Mouse (Mus musculus): ENCODE data around the gene Gcnt3. TPM values are rescaled to one million over a fixed set of nuclear protein-coding genes. Genes with fewer than 3 reads are reported as not detected.
"Not testable (repeated sequence)": the region's sequence is repeated elsewhere in the genome, so short reads cannot be mapped to it uniquely, and the experiment has no call there.

Gene Gcnt3
- total RNA-seq, 2 experiments from 2014 or later = not detected

DNA sequence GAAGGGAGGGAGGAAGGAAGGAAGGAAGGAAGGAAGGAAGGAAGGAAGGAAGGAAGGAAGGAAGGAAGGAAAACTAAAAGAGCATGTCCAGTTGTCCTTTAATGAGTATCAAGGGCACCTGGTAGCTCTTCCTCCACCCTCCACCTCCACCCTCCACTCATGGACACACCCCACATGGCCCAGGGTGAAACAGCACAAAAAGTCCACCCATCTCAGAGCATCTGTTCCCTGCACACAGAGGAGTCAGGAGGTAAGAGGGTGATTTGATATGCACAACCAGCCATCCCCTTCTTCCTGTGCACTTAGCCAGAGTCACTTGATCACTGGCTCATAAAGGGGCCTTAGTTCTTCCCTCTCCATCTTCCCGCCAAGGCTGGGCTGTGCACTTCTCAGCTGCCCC lies 5.0 kb upstream of the Gcnt3 start:
- DNase-seq = no peak

DNA sequence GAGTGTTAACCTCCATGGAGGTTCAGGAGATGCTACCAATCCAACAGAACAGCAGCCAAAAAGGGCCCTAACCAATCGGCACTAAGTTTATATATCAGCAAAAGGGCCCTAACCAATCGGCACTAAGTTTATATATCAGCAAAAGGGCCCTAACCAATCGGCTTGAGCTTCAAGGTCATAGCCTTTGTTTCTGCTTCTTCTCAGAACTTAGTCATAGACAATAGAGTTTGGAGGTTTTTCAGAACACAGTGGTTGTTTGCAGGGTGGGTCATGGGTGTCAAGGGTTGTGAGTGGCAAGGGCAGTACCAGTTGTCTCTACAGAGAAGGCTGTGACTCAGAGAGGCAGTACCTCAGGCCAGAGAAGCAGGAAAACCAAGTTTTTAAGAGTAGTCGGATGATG lies 4.2 kb upstream of the Gcnt3 start:
- DNase-seq = no peak

DNA sequence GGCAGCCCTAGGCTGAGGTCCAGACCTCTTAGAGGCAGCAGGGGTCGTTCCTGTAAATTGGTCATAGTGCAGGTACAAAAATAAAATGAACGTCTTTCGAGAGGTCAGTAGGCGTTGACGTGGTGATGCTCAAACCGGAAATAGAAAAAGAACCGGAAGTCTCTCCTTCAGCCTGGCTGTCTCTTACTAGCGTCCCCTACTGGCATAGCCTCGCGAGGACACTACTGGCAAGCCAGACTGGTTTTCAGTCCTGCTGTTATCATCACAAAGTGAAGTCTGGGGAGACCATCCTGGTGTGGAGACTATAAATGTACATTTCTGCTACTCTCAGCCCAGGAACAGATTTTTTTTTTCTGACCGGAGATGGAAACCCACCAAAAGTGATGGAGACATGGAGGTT lies 2.7 kb upstream of the Gcnt3 start:
- no peak for DNase-seq

DNA sequence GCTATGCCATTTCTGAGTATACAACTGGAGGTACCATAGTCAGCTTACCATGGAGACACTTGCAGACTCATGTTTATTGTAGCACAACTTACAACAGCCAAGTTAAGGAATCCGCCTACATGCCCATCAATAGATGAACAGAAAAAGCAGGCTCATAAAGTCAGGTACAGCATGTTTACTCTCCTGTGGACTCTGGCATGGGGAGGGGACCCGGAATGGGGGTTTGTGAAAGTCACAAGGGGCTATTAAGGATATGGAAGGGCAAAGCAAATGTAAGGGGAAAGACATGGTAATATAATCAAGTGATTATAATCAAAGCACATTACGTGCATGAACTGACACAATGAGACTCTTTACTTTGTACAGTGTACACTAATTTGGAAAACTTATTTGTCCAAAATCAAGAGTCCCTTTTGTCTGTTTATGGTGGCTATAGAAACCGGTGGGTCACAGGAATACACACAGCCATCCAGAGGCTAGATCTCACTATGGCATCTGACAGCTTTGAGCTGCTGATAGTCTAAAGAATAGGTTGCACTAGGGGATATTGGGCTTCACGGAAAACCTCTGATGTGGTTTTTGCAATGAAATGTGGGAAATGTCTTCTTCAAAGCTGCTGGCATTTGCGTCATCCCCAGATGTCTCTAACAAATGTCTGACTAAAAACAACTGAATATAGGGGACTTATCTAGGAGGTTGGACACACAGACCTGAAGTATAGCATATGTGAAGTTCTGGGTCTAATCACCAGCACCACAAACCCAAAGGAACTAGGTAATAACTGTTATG lies 1.9 kb upstream of the Gcnt3 start:
- no peak for DNase-seq

DNA sequence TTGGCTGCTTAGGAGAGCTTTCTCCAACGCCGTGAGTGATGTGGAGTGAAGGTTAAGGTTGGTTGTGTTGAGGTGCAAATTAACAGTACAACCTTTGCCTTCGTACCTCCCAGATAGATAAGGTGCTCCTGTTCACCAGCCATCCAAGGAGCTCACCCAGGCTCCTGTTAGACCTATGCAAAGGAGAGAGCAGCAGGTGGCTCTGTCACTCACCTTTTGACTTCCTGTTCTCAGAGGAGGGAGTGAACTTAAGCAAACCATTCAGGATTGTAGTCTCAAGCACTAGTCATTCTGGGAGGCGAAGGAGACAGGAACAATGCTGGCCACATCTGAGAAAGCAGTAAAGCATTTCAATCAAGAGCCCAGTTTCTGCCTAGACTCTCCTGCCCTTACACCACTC lies 1.2 kb downstream of the Gcnt3 start:
- no peak for DNase-seq

DNA sequence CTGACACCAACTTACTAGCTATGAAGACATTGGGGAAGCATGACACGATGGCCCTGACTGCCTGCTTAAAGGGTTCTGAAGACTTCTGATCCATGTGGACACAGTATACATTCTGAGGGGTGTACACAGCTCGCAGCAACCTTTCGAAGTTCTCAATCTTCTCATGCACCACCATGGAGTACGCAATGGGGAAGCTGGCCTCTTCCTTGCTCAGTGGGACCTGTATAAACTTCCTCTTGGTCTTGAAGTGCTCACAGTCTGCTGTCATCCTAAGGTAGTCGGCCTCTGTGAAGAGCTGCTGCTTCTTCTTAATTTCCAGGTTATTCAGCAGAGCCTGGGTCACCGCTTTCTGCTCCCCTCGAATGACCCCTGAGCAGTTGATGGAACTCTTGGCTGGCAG lies 3.2 kb downstream of the Gcnt3 start:
- DNase-seq = no peak

DNA sequence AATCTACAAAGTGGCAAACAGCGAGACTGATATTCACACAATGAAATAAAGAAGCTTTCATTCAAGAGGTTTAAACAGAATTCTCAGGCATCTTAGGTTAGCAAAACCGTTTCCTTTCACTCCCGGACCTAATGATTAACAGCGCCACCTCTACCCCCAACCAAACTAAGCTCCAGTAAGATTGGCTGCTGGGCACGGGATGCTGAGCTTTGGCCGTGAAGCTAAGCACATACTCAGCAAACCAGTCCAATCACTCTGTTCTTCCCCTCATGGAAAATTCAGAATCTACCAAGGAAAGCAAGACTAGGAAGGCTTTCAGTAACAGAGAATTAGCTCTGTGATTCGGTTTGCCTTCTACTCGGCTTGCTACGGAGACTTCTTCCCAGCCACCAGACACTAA lies 4.8 kb downstream of the Gcnt3 start:
- DNase-seq = no peak

DNA sequence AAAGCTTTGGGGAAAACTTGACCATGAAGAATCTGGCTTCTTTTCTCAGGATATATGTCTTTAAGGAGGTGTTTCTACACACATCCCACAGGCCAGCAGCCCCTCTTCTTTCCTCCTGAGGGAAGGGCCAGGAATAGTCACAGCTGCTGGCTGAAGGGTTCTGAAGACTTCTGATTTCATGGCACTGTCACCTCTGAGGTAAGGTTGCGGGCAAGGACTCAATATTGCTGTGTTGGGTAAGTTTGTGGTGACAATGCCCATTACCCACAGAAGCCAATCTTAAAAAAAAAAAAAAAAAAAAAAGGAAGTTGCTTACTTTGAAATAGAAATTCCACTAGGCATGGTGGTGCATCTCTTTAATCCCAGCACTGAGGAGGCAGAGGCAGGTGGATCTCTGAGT lies 5.7 kb downstream of the Gcnt3 start:
- DNase-seq = no peak

DNA sequence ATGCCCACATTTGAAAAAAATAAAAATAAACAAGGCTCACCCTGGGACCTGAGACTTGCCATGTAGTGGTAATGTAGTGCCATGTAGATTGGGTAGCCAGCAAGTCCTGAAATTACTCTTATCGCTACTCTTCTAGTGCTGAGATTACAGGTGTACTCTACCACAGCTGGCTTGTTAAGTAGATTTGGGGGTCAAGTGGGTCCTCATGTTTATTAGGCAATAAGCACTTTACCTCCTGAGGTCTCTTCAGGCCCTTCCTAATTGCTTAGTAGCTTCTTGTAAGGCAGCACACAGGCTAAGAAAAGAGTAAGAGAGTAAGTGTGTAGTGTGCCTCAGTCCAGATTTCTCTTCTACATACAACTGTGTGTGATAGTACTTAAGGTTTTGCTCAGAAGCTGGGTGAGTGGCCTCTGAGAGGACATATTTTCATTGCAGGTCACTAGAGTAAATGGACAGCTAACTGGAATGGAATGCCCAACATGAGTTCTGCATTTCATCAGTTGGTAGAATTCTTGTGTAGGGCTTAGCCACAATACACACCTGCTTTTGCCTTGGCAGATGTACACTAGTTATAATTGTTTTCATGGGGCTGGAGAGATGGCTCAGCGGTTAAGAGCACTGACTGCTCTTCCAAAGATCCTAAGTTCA lies 12.4 kb downstream of the Gcnt3 start:
- DNase-seq = no peak

DNA sequence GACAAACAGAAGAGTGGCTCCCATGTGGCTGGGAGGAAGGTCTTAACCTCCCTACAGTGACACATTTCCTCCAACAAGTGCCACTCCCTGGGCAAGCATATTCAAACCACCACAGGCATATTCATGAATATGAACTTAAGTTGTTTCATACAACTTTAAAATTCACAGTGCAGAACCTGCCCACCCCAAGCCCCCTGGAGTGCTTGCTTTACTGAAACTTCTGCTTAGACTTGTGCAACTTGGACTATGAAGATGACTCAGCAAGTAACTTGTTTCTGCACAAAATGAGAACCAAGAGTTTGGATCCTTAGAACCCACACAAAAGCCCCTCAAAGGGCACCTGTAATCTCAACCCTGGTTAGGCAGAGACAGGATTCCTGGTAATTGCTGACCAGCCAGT lies 13.2 kb downstream of the Gcnt3 start:
- DNase-seq = no peak

DNA sequence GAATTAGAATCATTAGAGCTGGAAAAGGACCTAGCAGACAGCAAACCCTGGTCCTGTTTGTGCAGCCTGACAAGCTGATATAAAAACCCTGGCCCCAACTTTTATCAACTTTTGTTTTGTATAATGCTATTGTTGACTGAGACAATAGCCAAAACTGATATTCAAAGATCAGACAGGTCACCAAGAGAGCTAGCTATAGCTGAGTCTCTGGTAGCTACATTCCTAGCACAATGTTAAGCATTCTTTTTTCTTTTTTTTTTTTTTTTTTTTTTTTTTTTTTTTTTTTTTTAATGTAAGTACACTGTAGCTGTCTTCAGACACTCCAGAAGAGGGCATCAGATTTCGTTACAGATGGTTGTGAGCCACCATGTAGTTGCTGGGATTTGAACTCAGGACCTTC lies 14.3 kb downstream of the Gcnt3 start:
- not testable (repeated sequence) for DNase-seq

DNA sequence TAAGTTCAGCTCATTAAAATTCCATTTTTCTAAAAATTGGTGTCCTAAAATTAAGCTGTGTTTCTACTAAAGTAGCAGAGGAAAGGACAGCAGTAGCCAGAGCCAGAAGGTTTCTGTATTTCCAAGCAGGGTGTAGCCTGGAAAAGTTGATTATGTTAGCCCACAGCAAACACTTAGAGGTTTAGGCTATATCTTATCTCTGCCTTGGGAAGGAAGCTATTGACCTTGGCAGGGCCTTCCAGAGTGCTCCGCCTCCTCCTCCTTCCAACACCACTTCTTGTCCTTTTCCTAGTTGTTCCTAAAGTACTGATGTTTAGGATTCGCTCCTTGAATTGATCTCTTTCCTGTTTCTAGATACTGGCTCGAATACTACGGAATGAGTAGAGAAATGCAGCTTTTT lies 15.8 kb downstream of the Gcnt3 start:
- DNase-seq = no peak

DNA sequence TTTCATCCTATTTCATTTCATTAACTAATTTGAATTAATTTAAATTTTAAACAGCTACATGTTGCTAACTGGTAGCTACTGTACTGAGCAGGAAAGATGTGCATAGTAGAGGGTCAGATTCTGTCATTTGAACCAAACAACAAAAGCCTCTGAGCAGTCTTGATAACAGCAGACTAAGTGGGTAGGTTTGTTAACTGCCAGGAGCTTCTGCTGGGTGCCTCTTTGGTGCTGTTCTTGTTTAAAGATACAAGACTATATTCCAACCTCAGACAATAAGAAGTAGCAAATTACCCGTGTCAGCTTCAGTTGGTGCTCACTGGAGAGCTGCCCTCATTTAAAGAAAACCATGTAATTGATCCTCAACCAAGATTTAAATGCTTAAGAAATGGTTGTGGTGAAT lies 16.3 kb downstream of the Gcnt3 start:
- DNase-seq = no peak

DNA sequence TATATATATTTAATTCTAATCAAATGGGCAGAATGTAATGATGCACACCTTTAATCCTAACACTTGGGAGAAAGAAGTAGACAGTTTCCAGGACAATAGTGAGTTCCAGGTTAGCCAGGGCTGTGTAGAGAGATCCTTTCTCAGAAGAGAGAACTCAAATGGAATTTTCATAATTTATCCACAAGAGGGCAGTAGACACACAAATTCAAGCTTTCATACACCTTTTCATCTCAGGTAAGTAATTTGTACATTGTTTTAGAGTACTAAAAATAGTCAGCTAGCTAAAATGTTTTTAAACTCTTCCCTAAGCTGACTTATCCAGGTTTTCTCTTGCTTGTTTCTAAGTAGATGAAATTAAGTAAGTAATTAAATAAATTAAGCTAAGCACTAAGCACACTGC lies 19.0 kb downstream of the Gcnt3 start:
- no peak for DNase-seq

DNA sequence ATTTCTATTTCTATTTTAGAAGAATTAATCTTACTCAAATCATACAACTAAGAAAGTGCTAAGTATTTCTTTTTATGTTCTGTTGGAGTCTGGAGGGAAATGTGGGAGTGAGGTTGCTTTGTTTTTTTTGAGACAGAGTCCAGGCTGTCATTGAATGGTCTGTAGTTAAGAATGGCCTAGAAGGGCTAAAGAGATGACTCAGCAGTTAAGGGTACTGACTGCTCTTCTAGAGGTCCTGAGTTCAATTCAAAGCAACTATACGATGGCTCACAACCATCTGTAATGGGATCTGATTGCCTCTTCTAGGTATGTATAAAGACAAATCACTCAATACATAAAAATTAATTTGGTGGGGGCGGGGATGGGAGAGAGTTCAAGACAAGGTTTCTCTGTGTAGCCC lies 22.3 kb downstream of the Gcnt3 start:
- no peak for DNase-seq

DNA sequence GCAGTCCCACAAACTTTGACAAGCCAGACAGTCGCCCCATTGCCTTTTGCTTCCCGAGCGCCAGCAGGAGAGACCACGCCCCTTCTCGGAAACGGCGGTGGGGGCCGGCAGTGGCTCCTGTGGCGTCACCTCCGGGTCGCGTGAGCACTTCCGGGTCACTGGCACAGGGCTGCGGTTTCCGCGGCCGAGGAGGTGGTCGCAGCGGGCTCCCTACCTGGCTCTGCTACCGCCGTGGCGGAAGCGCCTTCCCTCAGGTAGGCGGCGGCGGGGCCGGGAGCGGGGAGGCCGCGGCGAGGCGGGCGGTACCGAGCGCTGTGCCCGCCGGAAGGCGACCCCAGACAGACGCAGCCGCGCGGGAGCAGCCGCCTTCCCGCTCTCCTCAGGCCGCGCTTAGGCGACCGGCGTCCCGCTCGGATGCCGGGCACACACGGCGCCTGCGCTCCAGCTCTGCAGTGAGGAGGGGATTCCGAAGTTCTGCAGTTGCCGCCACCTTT lies 25.4 kb downstream of the Gcnt3 start, which contains the start of gene Gtf2a2:
Gene Gtf2a2 (plus strand): TSS at position 143 of the 494 bp plus-strand sequence.
- peak; percentile 95 for DNase-seq

DNA sequence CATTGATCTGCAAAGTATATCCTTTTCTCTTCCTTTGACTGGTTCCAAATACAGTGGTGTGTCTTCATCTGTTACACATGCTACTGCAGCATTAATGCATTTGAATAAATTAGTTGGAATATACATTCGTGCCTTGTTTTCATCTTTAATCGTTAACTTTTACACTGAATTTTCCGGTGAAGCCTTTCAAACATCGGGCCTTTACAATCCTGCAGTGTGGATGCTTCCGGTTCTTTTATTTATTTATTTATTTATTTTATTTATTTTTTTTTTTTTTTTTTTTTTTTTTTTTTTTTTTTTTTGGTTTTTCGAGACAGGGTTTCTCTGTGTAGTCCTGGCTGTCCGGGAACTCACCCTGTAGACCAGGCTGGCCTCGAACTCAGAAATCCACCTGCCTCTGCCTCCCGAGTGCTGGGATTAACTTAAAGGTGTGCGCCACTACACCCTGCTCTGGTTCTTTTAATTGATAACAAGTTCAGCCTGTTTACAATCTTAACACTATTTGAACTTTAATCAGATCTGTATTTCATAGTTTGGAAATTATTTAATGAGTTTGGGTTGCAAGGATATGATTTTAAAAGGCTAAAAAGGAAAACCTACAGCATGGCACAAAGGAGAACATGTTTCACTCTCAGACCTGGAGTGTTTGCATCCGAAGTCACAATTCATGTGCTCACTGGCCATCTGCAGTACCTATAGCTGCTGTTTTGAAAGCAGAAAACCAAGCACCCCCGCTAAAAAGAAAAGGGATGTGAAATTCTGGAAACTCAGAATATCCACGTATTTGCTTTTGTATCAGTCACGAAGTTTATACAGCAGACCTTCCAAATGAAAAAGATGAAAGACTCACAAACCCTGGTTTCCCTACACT lies 26.1 kb downstream of the Gcnt3 start:
- no peak for DNase-seq

DNA sequence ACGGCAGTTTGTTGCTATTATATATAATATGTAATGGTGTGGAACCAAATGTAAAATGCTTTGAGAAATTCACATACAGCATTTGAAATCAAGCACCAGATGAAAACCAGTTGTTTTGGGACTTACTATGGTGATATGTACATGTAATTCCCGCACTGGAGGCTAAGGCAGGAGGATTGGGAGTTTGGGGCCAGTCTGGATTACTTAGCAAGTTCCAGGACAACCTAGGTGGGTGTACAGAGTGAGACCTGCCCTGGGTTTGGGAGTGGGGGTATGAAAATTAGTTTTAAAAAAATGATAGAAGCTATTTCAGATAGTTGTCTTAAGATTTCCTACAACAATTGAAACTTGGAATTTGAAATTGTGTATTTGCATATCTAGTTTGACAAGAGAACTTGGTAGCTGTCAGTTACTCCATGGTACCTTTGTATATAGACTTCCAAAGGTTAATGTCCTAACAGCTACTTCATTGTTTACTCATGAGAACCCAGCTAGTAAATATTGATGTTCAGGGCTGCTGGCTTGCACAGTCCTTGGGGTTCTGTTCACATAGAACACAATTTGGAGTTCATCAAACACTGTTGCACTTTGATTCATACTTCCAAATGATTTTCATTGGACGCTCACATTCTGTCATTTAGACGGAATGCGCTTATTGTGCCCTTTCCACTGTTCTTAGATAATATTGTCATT lies 27.0 kb downstream of the Gcnt3 start:
- no peak for DNase-seq

DNA sequence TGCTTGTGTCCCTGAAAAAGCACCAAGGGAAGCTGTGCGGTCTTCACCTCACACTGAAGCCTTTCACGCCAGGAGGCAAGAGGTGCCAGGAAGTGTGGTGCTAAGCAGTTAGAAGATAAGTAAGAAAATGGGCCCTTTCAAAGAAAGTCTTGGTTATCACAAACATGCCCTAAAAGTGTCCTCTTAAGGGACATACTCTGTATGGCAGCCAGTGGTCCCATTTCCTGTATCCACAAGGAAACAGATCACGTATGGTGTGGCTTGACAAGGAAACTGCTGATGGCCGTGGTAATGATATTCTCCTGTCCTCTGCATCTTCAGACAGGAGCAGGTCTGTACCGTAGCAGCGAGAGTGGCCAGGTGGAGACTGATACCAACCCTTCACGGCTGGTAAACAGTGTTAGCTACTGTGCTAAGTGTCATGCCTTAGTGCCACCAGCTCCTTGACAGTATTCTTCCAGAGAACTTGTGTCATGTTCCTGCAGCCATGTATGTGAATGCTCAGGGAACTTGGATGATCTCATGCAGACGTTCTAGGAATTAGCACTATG lies 28.1 kb downstream of the Gcnt3 start:
- no peak for DNase-seq

DNA sequence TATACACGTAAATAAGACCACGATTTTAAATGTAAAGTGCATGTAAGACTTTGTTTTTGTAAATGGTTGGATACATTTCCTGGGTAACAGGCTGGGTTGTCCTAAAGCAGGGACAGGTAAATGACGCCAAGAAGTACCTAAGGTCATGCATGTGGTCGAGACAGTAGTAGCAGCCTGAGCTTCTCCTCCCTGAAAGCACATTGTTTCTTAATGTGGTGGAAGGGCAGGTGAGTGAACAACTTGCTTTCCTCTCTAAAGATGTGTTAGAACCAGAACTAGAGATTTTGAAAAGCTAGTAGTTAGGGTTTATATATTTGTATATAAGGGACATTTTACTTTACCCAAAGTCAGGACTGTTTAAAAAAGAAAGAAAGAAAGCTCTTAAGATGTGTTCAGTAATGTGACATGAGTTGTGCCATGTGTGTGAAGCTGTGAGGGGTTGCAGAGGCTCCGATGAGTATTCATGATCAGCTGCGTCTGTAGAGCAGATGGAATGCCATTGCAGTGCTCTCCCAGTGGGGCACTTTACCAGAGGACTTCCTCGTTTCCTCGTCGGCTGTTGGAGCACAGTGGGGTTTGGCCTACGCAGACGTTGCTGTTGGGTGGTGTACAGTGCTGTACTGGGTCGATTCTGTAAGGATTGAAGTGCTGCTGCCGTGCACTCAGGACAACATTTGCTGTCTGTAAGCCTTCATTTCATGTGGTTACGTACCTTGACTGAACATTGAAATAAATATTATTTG lies 30.2 kb downstream of the Gcnt3 start:
- DNase-seq = no peak

DNA sequence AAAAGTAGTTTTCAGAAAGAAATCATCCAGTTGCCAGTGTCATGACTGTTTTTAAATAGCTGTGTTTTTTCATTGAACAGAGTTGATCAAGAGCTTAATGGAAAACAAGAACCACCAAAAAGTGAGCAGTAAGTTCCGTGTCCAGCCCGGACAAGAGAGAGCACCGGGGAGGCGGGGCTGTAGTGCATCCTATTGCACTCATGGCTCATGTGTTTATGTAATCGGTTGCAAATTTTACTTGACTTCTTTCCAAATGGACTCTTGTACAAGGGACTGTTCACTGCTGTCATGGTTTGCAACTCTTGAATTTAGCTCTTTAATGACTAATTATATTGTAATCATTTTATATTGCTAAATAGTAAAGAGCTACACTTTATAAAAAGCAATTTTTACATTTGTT lies 30.9 kb downstream of the Gcnt3 start:
- no peak for DNase-seq

Data from gastrocnemius, postnatal 10 days (tissue).